Mouse (Mus musculus): ENCODE results near the gene Ms4a2.

- TF ChIP-seq POLR2A (IDR thresholded peaks at IDR 0.05; ENCODE audit: insufficient read depth, low read depth, low read length) (no peak), CTCF (IDR thresholded peaks at IDR 0.05) (no peak), EP300 (IDR thresholded peaks at IDR 0.05; ENCODE audit: insufficient read depth, low read depth, low read length) (no peak)
Observed at GRCm38 (mm10) chr19:11574965-11575364, 48.6 kb downstream of the Ms4a2 start.
